Mouse (Mus musculus): ENCODE measurements around the gene Ttc22. TPM values are rescaled to one million over a fixed set of nuclear protein-coding genes. Genes with fewer than 3 reads are reported as not detected.

The Ttc22 gene
- total RNA-seq, 2 experiments from 2014 or later = not detected

GRCm38 (mm10) chr4:106650833-106651527, 28.7 kb downstream of the Ttc22 start, which contains the start of gene Pars2:
Gene Pars2, plus strand, starts transcription at chr4:106651069.
- peak; percentile 97 for ATAC-seq (replicated peaks; ENCODE audit: low FRiP score, poor library complexity, severe bottlenecking)

GRCm38 (mm10) chr4:106652546-106652945, 30.3 kb downstream of the Ttc22 start:
- ATAC-seq (replicated peaks; ENCODE audit: low FRiP score, poor library complexity, severe bottlenecking) = no peak

- ATAC-seq (replicated peaks; ENCODE audit: low FRiP score, poor library complexity, severe bottlenecking) = no peak
These were observed 30.8 kb downstream of the Ttc22 start for GRCm38 (mm10) chr4:106653051-106653450.

GRCm38 (mm10) chr4:106655681-106656080, 33.4 kb downstream of the Ttc22 start:
- no peak for ATAC-seq (replicated peaks; ENCODE audit: low FRiP score, poor library complexity, severe bottlenecking)

GRCm38 (mm10) chr4:106663956-106664470, 41.8 kb downstream of the Ttc22 start:
- no peak for ATAC-seq (replicated peaks; ENCODE audit: low FRiP score, poor library complexity, severe bottlenecking)

- no peak for ATAC-seq (replicated peaks; ENCODE audit: low FRiP score, poor library complexity, severe bottlenecking)
These were observed 42.5 kb downstream of the Ttc22 start for GRCm38 (mm10) chr4:106664697-106665096.

GRCm38 (mm10) chr4:106665269-106665668, 43.0 kb downstream of the Ttc22 start:
- ATAC-seq (replicated peaks; ENCODE audit: low FRiP score, poor library complexity, severe bottlenecking) = no peak

- no peak for ATAC-seq (replicated peaks; ENCODE audit: low FRiP score, poor library complexity, severe bottlenecking)
These were observed 43.4 kb downstream of the Ttc22 start for GRCm38 (mm10) chr4:106665673-106666072.

- no peak for ATAC-seq (replicated peaks; ENCODE audit: low FRiP score, poor library complexity, severe bottlenecking)
These were observed 44.3 kb downstream of the Ttc22 start for GRCm38 (mm10) chr4:106666546-106666945.

GRCm38 (mm10) chr4:106676749-106677148, 54.5 kb downstream of the Ttc22 start:
- ATAC-seq (replicated peaks; ENCODE audit: low FRiP score, poor library complexity, severe bottlenecking) = no peak

GRCm38 (mm10) chr4:106678442-106679118, 56.3 kb downstream of the Ttc22 start, which contains the start of gene Ttc4:
Gene Ttc4, minus strand, starts transcription at chr4:106678944.
- ATAC-seq (replicated peaks; ENCODE audit: low FRiP score, poor library complexity, severe bottlenecking) = peak; percentile 98

GRCm38 (mm10) chr4:106679152-106679551, 56.9 kb downstream of the Ttc22 start:
- ATAC-seq (replicated peaks; ENCODE audit: low FRiP score, poor library complexity, severe bottlenecking) = peak; percentile 8

- ATAC-seq (replicated peaks; ENCODE audit: low FRiP score, poor library complexity, severe bottlenecking) = no peak
These were observed 58.7 kb downstream of the Ttc22 start for GRCm38 (mm10) chr4:106680955-106681354.

- ATAC-seq (replicated peaks; ENCODE audit: low FRiP score, poor library complexity, severe bottlenecking) = no peak
These were observed 66.5 kb downstream of the Ttc22 start for GRCm38 (mm10) chr4:106688636-106689296.

Other genes with a start within 250 kb of the Ttc22 start
- gene Pcsk9, start 158.1 kb upstream of the Ttc22 start, total RNA-seq (2015; ENCODE audit: low replicate concordance) = not detected in 2 replicates
- gene Pcsk9, start 158.1 kb upstream of the Ttc22 start, total RNA-seq (2017; ENCODE audit: low replicate concordance) = not detected in 2 replicates
- gene Bsnd, start 130.1 kb upstream of the Ttc22 start, total RNA-seq (2015; ENCODE audit: low replicate concordance) = not detected in 2 replicates
- not detected in 2 replicates for gene Bsnd, start 130.1 kb upstream of the Ttc22 start, total RNA-seq (2017; ENCODE audit: low replicate concordance)
- gene Dhcr24, start 61.4 kb upstream of the Ttc22 start, total RNA-seq (2015; ENCODE audit: low replicate concordance) = 2.2 and 6.7 TPM in 2 replicates
- 1.9 and 3.1 TPM in 2 replicates for gene Dhcr24, start 61.4 kb upstream of the Ttc22 start, total RNA-seq (2017; ENCODE audit: low replicate concordance)
- not detected in 2 replicates for gene Lexm, start 5.2 kb upstream of the Ttc22 start, total RNA-seq (2015; ENCODE audit: low replicate concordance)
- gene Lexm, start 5.2 kb upstream of the Ttc22 start, total RNA-seq (2017; ENCODE audit: low replicate concordance) = not detected in 2 replicates
- 0.72 and 0.84 TPM in 2 replicates for gene Pars2, start 28.6 kb downstream of the Ttc22 start, total RNA-seq (2015; ENCODE audit: low replicate concordance)
- gene Pars2, start 28.6 kb downstream of the Ttc22 start, total RNA-seq (2017; ENCODE audit: low replicate concordance) = 0.77 and 1.7 TPM in 2 replicates
- gene Ttc4, start 56.5 kb downstream of the Ttc22 start, total RNA-seq (2015; ENCODE audit: low replicate concordance) = 17.2 and 25.9 TPM in 2 replicates
- 39.9 and 50.4 TPM in 2 replicates for gene Ttc4, start 56.5 kb downstream of the Ttc22 start, total RNA-seq (2017; ENCODE audit: low replicate concordance)
- gene Mroh7, start 108.5 kb downstream of the Ttc22 start, total RNA-seq (2015; ENCODE audit: low replicate concordance) = not detected in 2 replicates
- gene Mroh7, start 108.5 kb downstream of the Ttc22 start, total RNA-seq (2017; ENCODE audit: low replicate concordance) = not detected in 2 replicates
- not detected in 2 replicates for gene Fam151a, start 111.5 kb downstream of the Ttc22 start, total RNA-seq (2015; ENCODE audit: low replicate concordance)
- gene Fam151a, start 111.5 kb downstream of the Ttc22 start, total RNA-seq (2017; ENCODE audit: low replicate concordance) = not detected in 2 replicates
- gene Acot11, start 182.6 kb downstream of the Ttc22 start, total RNA-seq (2015; ENCODE audit: low replicate concordance) = 4.2 and 6.8 TPM in 2 replicates
- 4.5 and 5.3 TPM in 2 replicates for gene Acot11, start 182.6 kb downstream of the Ttc22 start, total RNA-seq (2017; ENCODE audit: low replicate concordance)

All from erythroid progenitor cell, adult 5-6 weeks (primary cell).